Mouse (Mus musculus): ENCODE measurements around the gene Tmem176a. TPM values are rescaled to one million over a fixed set of nuclear protein-coding genes. Genes with fewer than 3 reads are reported as not detected.

Tmem176a gene
- polyA plus RNA-seq, 1 experiment from 2014 or later: 242 TPM

GRCm38 (mm10) chr6:48838321-48839080, 2.2 kb upstream of the Tmem176a start:
- Histone ChIP-seq H3K4me3 (ENCODE audit: low read length) (peak overlapping the region; percentile 53), H3K27me3 (ENCODE audit: control insufficient read depth, insufficient read depth, low read depth, low read length) (no peaks in the 10 kb centered on the region), H3K9ac (ENCODE audit: low read length) (0 out of 2 replicates have a peak overlapping the region, but pooled peaks have one; percentile 35), H3K9me3 (ENCODE audit: control insufficient read depth, low read length) (no peaks in the 10 kb centered on the region), H3K27ac (ENCODE audit: low read length) (no peak overlapping the region), H3K4me2 (ENCODE audit: low read depth, low read length) (peak overlapping the region; percentile 87), H3K36me3 (ENCODE audit: control insufficient read depth, insufficient read depth, low read length) (peaks cover 35% of the 10 kb centered on the region), H3K4me1 (replicated peaks; ENCODE audit: control insufficient read depth, insufficient read depth, low read length) (peaks cover 28% of the 10 kb centered on the region)
- 57% methylated on average over 6 of the region's 6 CpGs for WGBS
- ATAC-seq (ENCODE audit: low read depth): no peak

GRCm38 (mm10) chr6:48840973-48841625, 380 bp downstream of the Tmem176a start, which contains the start of gene Tmem176b:
Gene Tmem176b, minus strand, starts transcription at chr6:48841496.
- WGBS: under 1% methylated on average over 6 of the region's 6 CpGs
- Histone ChIP-seq H3K27ac (ENCODE audit: low read length) (peak within 1 kb of the TSS; percentile 94), H3K4me2 (ENCODE audit: low read depth, low read length) (peak within 1 kb of the TSS; percentile 87), H3K36me3 (ENCODE audit: control insufficient read depth, insufficient read depth, low read length) (peaks cover 32% of the 10 kb centered on the region), H3K4me1 (replicated peaks; ENCODE audit: control insufficient read depth, insufficient read depth, low read length) (peaks cover 28% of the 10 kb centered on the region), H3K4me3 (ENCODE audit: low read length) (peak within 1 kb of the TSS; percentile 53), H3K9me3 (ENCODE audit: control insufficient read depth, low read length) (no peaks in the 10 kb centered on the region), H3K27me3 (ENCODE audit: control insufficient read depth, insufficient read depth, low read depth, low read length) (no peaks in the 10 kb centered on the region), H3K9ac (ENCODE audit: low read length) (peak within 1 kb of the TSS; percentile 81)
- ATAC-seq (ENCODE audit: low read depth): peak; percentile 95

GRCm38 (mm10) chr6:48842111-48842842, 1.6 kb downstream of the Tmem176a start:
- Histone ChIP-seq H3K27ac (ENCODE audit: low read length) (peak overlapping the region; percentile 94), H3K9me3 (ENCODE audit: control insufficient read depth, low read length) (no peaks in the 10 kb centered on the region), H3K9ac (ENCODE audit: low read length) (peak overlapping the region; percentile 81), H3K4me2 (ENCODE audit: low read depth, low read length) (peak overlapping the region; percentile 87), H3K36me3 (ENCODE audit: control insufficient read depth, insufficient read depth, low read length) (peaks cover 24% of the 10 kb centered on the region), H3K27me3 (ENCODE audit: control insufficient read depth, insufficient read depth, low read depth, low read length) (no peaks in the 10 kb centered on the region), H3K4me3 (ENCODE audit: low read length) (peak overlapping the region; percentile 53), H3K4me1 (replicated peaks; ENCODE audit: control insufficient read depth, insufficient read depth, low read length) (peaks cover 28% of the 10 kb centered on the region)
- no peak for ATAC-seq (ENCODE audit: low read depth)
- 37% methylated on average over 11 of the region's 11 CpGs for WGBS

GRCm38 (mm10) chr6:48845086-48845485, 4.4 kb downstream of the Tmem176a start:
- Histone ChIP-seq H3K27ac (ENCODE audit: low read length) (no peak overlapping the region), H3K36me3 (ENCODE audit: control insufficient read depth, insufficient read depth, low read length) (peaks cover 24% of the 10 kb centered on the region), H3K9ac (ENCODE audit: low read length) (no peak overlapping the region), H3K27me3 (ENCODE audit: control insufficient read depth, insufficient read depth, low read depth, low read length) (no peaks in the 10 kb centered on the region), H3K4me1 (replicated peaks; ENCODE audit: control insufficient read depth, insufficient read depth, low read length) (peaks cover 12% of the 10 kb centered on the region), H3K9me3 (ENCODE audit: control insufficient read depth, low read length) (no peaks in the 10 kb centered on the region), H3K4me3 (ENCODE audit: low read length) (no peak overlapping the region), H3K4me2 (ENCODE audit: low read depth, low read length) (no peak overlapping the region)
- ATAC-seq (ENCODE audit: low read depth): no peak
- 72% methylated on average over 4 of the region's 4 CpGs for WGBS

- Histone ChIP-seq H3K27me3 (ENCODE audit: control insufficient read depth, insufficient read depth, low read depth, low read length) (no peaks in the 10 kb centered on the region), H3K9me3 (ENCODE audit: control insufficient read depth, low read length) (no peaks in the 10 kb centered on the region; the same call in 1 of the 2 replicates), H3K27ac (ENCODE audit: low read length) (peak overlapping the region; percentile 97), H3K4me1 (replicated peaks; ENCODE audit: control insufficient read depth, insufficient read depth, low read length) (peaks cover 9% of the 10 kb centered on the region), H3K4me2 (ENCODE audit: low read depth, low read length) (peak overlapping the region; percentile 72), H3K36me3 (ENCODE audit: control insufficient read depth, insufficient read depth, low read length) (no peaks in the 10 kb centered on the region), H3K9ac (ENCODE audit: low read length) (peak overlapping the region; percentile 66), H3K4me3 (ENCODE audit: low read length) (peak overlapping the region; percentile 48)
- ATAC-seq (ENCODE audit: low read depth): peak; percentile 88
- under 1% methylated on average over 29 of the region's 29 CpGs for WGBS
These were observed 11.2 kb downstream of the Tmem176a start for GRCm38 (mm10) chr6:48851820-48852491.

GRCm38 (mm10) chr6:48854155-48854554, 13.4 kb downstream of the Tmem176a start:
- Histone ChIP-seq H3K27ac (ENCODE audit: low read length) (no peak overlapping the region), H3K27me3 (ENCODE audit: control insufficient read depth, insufficient read depth, low read depth, low read length) (no peaks in the 10 kb centered on the region), H3K4me2 (ENCODE audit: low read depth, low read length) (no peak overlapping the region), H3K4me1 (replicated peaks; ENCODE audit: control insufficient read depth, insufficient read depth, low read length) (peaks cover 13% of the 10 kb centered on the region), H3K4me3 (ENCODE audit: low read length) (no peak overlapping the region), H3K36me3 (ENCODE audit: control insufficient read depth, insufficient read depth, low read length) (no peaks in the 10 kb centered on the region), H3K9me3 (ENCODE audit: control insufficient read depth, low read length) (no peaks in the 10 kb centered on the region; the same call in 1 of the 2 replicates), H3K9ac (ENCODE audit: low read length) (no peak overlapping the region)
- WGBS: 97% methylated on average over 2 of the region's 2 CpGs
- no peak for ATAC-seq (ENCODE audit: low read depth)

GRCm38 (mm10) chr6:48857613-48858302, 17.0 kb downstream of the Tmem176a start:
- Histone ChIP-seq H3K9ac (ENCODE audit: low read length) (no peak overlapping the region), H3K27me3 (ENCODE audit: control insufficient read depth, insufficient read depth, low read depth, low read length) (no peaks in the 10 kb centered on the region), H3K36me3 (ENCODE audit: control insufficient read depth, insufficient read depth, low read length) (no peaks in the 10 kb centered on the region), H3K4me3 (ENCODE audit: low read length) (no peak overlapping the region), H3K27ac (ENCODE audit: low read length) (peak overlapping the region; percentile 58), H3K4me1 (replicated peaks; ENCODE audit: control insufficient read depth, insufficient read depth, low read length) (peaks cover 9% of the 10 kb centered on the region), H3K4me2 (ENCODE audit: low read depth, low read length) (no peak overlapping the region), H3K9me3 (ENCODE audit: control insufficient read depth, low read length) (no peaks in the 10 kb centered on the region; the same call in 1 of the 2 replicates)
- ATAC-seq (ENCODE audit: low read depth): peak; percentile 68
- 27% methylated on average over 8 of the region's 8 CpGs for WGBS

- WGBS: 11% methylated on average over 22 of the region's 23 CpGs
- peak overlapping the region; percentile 34 for H3K4me3 ChIP-seq (ENCODE audit: low read length)
- peak; percentile 45; the same call in 1 of the 2 replicates for ATAC-seq (ENCODE audit: low read depth)
These were observed 19.6 kb downstream of the Tmem176a start for GRCm38 (mm10) chr6:48860130-48860815.

More at GRCm38 (mm10) chr6:48860130-48860815, 19.6 kb downstream of the Tmem176a start:
- H3K27ac ChIP-seq (ENCODE audit: low read length): no peak overlapping the region
- H3K9ac ChIP-seq (ENCODE audit: low read length): peak overlapping the region; percentile 25; the same call in 1 of the 2 replicates
- H3K4me1 ChIP-seq (replicated peaks; ENCODE audit: control insufficient read depth, insufficient read depth, low read length): peaks cover 8% of the 10 kb centered on the region
- peak overlapping the region; percentile 50 for H3K4me2 ChIP-seq (ENCODE audit: low read depth, low read length)
- no peaks in the 10 kb centered on the region for H3K27me3 ChIP-seq (ENCODE audit: control insufficient read depth, insufficient read depth, low read depth, low read length)
- H3K9me3 ChIP-seq (ENCODE audit: control insufficient read depth, low read length): no peaks in the 10 kb centered on the region
- H3K36me3 ChIP-seq (ENCODE audit: control insufficient read depth, insufficient read depth, low read length): no peaks in the 10 kb centered on the region
